Mouse (Mus musculus) heart, adult 2 months (tissue): ENCODE results near the gene Fam13a. TPM values are rescaled to one million over a fixed set of nuclear protein-coding genes. Genes with fewer than 3 reads are reported as not detected.

Experiments
- DNase-seq, 2 experiments: peaks; one replicate each; pipeline ENCODE4 v3.0.0; 2021
- H3K27ac ChIP-seq: fragments of 200-600 bp; 2 replicates; pipeline ENCODE4 v1.8.1; 2022
- H3K27me3 ChIP-seq: fragments of 200-500 bp; 2 replicates; pipeline ENCODE4 v1.6.1; 2012; ENCODE audit warnings: mild to moderate bottlenecking, low read length, inconsistent platforms, mixed read lengths; ENCODE audit not compliant: control insufficient read depth, insufficient read depth
- H3K36me3 ChIP-seq: fragments of 200-500 bp; 2 replicates; pipeline ENCODE4 v1.6.1; 2012; ENCODE audit warnings: low read length, inconsistent platforms; ENCODE audit not compliant: control insufficient read depth, insufficient read depth
- H3K4me1 ChIP-seq: fragments of 200-500 bp; 2 replicates; pipeline ENCODE4 v1.6.1; 2011; ENCODE audit warnings: low read length; ENCODE audit not compliant: control insufficient read depth, insufficient read depth
- H3K4me3 ChIP-seq: fragments of 200-600 bp; 2 replicates; pipeline ENCODE4 v1.8.1; 2022
- H3K79me2 ChIP-seq: fragments of 200-500 bp; replicated peaks from 2 replicates; pipeline ENCODE4 v1.6.1; 2012; ENCODE audit warnings: mild to moderate bottlenecking, inconsistent platforms, low read length, moderate library complexity, mixed read lengths; ENCODE audit not compliant: control insufficient read depth, insufficient read depth
- H3K9ac ChIP-seq: fragments of 200-500 bp; 2 replicates; pipeline ENCODE4 v1.6.1; 2012; ENCODE audit warnings: low read depth, mild to moderate bottlenecking, control low read depth, inconsistent platforms, low read length, mixed read lengths
- CTCF ChIP-seq: fragments of 200-600 bp; IDR thresholded peaks from 2 replicates; pipeline ENCODE4 v1.8.1; 2022; ENCODE audit warnings: antibody characterized with exemption, mild to moderate bottlenecking, moderate library complexity
- EP300 ChIP-seq: fragments of 200-500 bp; IDR thresholded peaks from 2 replicates; pipeline ENCODE4 v1.6.1; 2011; ENCODE audit warnings: low read depth, low read length, control low read depth; ENCODE audit not compliant: insufficient read depth
- POLR2A ChIP-seq: fragments of 200-500 bp; IDR thresholded peaks from 2 replicates; pipeline ENCODE4 v1.6.1; 2011; ENCODE audit warnings: mild to moderate bottlenecking, low read depth, low read length, control low read depth; ENCODE audit not compliant: insufficient read depth
- WGBS: fragments of 180-500 bp; shearing (Covaris S2); methylation state at CpG from one replicate; pipeline ENCODE4 v1.1.7; 2018; 5-methylcytosine and 5-hydroxymethylcytosine counted together
- intact Hi-C: fragments of 180-260 bp; cut with DNase I; formaldehyde crosslinking; loops from one replicate; pipeline ENCODE4 v1.15.1; 2025
- polyA plus RNA-seq: library from polyadenylated mRNA; depleted of rRNA; stranded (reverse); fragments of >200 nt; gene quantifications from 2 replicates; pipeline ENCODE4 v1.2.3, GENCODE M21; 2012
- total RNA-seq, 2 experiments: library from RNA; stranded (reverse); gene quantifications; 2 replicates each; pipeline ENCODE4 v1.2.3; 2021

Gene Fam13a
- total and polyA plus RNA-seq, 3 experiments = 5.1 to 26.5 (median 16.4) TPM

DNA sequence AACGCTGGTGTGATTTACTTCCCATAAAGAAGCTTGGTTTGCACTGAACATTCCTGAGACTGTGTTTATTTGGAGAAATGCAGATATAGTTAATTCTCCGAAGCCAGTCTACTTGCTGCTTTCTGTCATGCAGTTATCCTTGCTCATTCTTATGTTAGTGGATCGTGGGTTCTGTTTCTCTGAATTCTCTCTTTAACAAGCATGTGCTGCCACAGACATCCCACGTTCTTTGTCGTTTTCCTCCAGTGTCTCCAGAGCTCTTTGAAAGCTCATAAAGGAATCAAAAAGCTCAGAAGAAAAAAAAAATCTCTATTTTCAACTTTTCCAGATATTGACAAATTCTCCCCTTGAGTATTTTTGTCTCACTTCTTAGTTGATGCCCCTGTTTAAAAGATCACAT, 110.4 kb downstream of the Fam13a start:
- intact Hi-C loops = no loop called here
- no peak for DNase-seq
- H3K27ac ChIP-seq = no peak overlapping the region
- no peaks in the 10 kb centered on the region for H3K79me2 ChIP-seq
- H3K36me3 ChIP-seq = peaks cover 2% of the 10 kb centered on the region
- H3K9ac ChIP-seq = no peak overlapping the region
- no peak overlapping the region for H3K4me3 ChIP-seq
- TF ChIP-seq EP300 (no peak), CTCF (no peak), POLR2A (no peak)
- no peaks in the 10 kb centered on the region for H3K27me3 ChIP-seq
- H3K4me1 ChIP-seq = no peaks in the 10 kb centered on the region
- WGBS = 89% methylated on average over 5 of the region's 5 CpGs

DNA sequence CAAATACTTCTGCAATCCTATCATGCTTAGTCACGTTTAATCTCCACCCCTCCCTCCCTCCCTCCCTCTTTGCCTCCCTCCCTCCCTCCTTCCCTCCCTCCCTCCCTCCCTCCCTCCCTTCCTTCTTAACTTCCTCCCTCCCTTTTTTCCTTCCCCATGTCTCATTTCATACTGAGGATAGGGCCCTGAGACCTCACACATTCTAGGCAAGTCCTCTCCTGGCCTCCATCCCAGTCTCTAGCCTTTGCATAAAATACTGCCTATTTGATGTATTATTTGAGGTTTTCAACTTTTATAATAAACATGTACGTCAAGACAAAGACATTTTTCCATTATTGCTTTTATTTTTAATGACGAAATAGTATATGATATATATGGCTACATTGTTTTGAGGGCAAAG, 110.8 kb downstream of the Fam13a start:
- 68% methylated on average over 3 of the region's 3 CpGs for WGBS
- Histone ChIP-seq H3K4me1 (no peaks in the 10 kb centered on the region), H3K27ac (no peak overlapping the region), H3K79me2 (no peaks in the 10 kb centered on the region), H3K36me3 (peaks cover 2% of the 10 kb centered on the region), H3K4me3 (no peak overlapping the region), H3K9ac (no peak overlapping the region), H3K27me3 (no peaks in the 10 kb centered on the region)
- DNase-seq = no peak
- intact Hi-C loops = no loop called here
- TF ChIP-seq CTCF (no peak), POLR2A (no peak), EP300 (no peak)

DNA sequence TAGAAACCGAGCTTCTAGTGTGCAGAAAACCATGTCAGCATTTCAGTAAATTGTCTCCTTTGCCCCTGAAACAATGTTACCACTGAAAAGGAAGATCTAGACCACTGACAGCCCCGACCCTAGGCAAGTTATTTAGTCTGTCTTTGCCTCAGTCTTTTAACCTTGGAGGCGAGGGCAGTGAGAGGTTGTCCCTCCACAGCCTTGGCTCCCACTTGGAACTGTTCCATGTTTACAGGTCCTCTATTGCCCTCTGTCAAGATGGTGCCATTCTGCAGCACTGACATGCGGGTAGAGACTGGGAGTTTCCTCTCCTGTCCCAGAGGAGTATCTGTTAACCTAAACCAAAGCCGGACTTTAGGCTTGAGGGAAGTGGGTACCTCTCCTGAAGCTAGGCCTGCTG, 111.5 kb downstream of the Fam13a start:
- H3K9ac ChIP-seq = no peak overlapping the region
- no peak for TF ChIP-seq CTCF
- TF ChIP-seq POLR2A = no peak
- no peak for TF ChIP-seq EP300
- 79% methylated on average over 5 of the region's 5 CpGs for WGBS

DNA sequence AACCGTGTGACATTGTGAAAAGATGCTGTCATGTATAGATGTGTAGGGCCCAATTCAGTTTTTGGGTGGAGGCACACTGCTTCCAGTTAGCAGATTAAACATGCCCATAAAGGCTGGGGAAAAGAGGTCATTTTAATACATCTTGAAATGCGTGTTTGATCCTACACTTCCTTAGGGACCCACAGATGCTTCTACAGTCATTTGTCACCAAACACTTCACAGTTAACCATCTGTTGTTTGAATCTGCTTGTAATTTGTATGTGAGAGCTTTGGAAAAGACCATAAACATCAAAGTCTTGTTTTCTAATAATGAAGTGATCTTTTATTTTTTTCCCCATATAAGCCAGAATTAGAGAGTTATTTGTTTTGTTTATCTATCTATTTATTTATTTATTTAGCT, 116.6 kb downstream of the Fam13a start:
- no peaks in the 10 kb centered on the region for H3K79me2 ChIP-seq
- H3K27ac ChIP-seq = no peak overlapping the region
- H3K4me3 ChIP-seq = no peak overlapping the region
- H3K9ac ChIP-seq = no peak overlapping the region
- no peak for TF ChIP-seq CTCF
- TF ChIP-seq EP300 = no peak
- no peak for TF ChIP-seq POLR2A
- H3K36me3 ChIP-seq = peaks cover 2% of the 10 kb centered on the region; the same call in 1 of the 2 replicates
- DNase-seq = no peak
- intact Hi-C loops = no loop called here
- no peaks in the 10 kb centered on the region for H3K4me1 ChIP-seq
- 86% methylated on average over 2 of the region's 2 CpGs for WGBS
- no peaks in the 10 kb centered on the region; the same call in 1 of the 2 replicates for H3K27me3 ChIP-seq

More for the DNA sequence above, 111.5 kb downstream of the Fam13a start:
- no peak overlapping the region for H3K4me3 ChIP-seq
- H3K27me3 ChIP-seq = no peaks in the 10 kb centered on the region
- no peaks in the 10 kb centered on the region for H3K4me1 ChIP-seq
- H3K36me3 ChIP-seq = peaks cover 2% of the 10 kb centered on the region
- intact Hi-C loops = no loop called here
- DNase-seq = no peak
- H3K79me2 ChIP-seq = no peaks in the 10 kb centered on the region
- no peak overlapping the region for H3K27ac ChIP-seq

DNA sequence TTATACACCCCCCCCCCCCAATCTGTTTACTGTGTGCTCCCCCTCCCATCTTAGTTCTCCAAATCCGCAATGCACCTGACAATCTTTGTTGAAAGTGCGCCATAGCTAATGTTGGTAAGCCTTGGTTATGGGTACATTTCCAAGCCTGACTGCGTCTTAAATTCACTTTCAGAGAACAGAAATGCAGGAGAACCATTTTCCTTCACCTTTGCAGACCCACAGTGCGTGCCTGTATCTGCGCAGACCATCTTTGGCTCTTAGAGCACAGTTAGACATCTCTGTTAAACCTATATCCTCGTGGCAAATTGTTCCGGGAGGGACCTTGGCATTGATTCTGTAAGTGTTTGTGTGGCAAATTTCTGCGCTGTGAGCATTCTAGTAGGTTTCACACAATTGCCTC, 117.0 kb downstream of the Fam13a start:
- TF ChIP-seq EP300 = no peak
- TF ChIP-seq CTCF = no peak
- no peak for TF ChIP-seq POLR2A
- 95% methylated on average over 8 of the region's 8 CpGs for WGBS
- DNase-seq = no peak
- H3K4me3 ChIP-seq = no peak overlapping the region
- intact Hi-C loops = no loop called here
- H3K27ac ChIP-seq = no peak overlapping the region
- H3K27me3 ChIP-seq = no peaks in the 10 kb centered on the region; the same call in 1 of the 2 replicates
- no peaks in the 10 kb centered on the region for H3K4me1 ChIP-seq
- H3K36me3 ChIP-seq = peaks cover 2% of the 10 kb centered on the region; the same call in 1 of the 2 replicates
- H3K79me2 ChIP-seq = no peaks in the 10 kb centered on the region
- H3K9ac ChIP-seq = no peak overlapping the region

DNA sequence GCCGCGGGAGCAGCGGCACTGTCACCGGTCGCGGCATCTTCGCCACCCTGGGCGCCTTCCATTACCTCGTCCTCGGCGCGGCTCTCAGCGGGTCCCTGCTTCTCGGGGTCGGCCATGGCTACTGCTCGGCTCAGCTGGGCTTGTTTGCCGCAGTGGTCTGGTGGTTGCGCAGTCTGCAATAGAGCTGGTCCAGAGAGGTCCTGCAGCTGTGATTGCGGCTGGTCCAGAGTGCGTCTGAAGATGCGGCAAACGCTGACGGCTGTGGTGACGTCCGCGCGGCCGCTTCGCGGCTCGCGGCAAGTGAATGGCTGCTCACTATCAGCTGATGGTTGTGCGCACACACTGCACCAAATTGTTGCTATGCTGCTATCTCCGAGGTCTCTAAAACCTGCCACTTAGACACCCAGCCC, 117.5 kb downstream of the Fam13a start, which contains the start of gene Nap1l5:
Gene Nap1l5 (minus strand): TSS at position 225 of the 410 bp plus-strand sequence.
- no peak within 1 kb of the TSS for H3K9ac ChIP-seq
- 59% methylated on average over 34 of the region's 34 CpGs for WGBS
- peaks cover 2% of the 10 kb centered on the region; the same call in 1 of the 2 replicates for H3K36me3 ChIP-seq
- H3K4me3 ChIP-seq = peak within 1 kb of the TSS; percentile 26; the same call in 1 of the 2 replicates
- TF ChIP-seq POLR2A (no peak), EP300 (no peak), CTCF (no peak)
- intact Hi-C loops = no loop called here
- H3K27me3 ChIP-seq = no peaks in the 10 kb centered on the region; the same call in 1 of the 2 replicates
- no peaks in the 10 kb centered on the region for H3K79me2 ChIP-seq
- peak; percentile 22 to 35 for DNase-seq
- H3K4me1 ChIP-seq = no peaks in the 10 kb centered on the region
- no peak within 1 kb of the TSS for H3K27ac ChIP-seq
